Mouse (Mus musculus) frontal cortex, postnatal 10 days (tissue): ENCODE results near the gene Olfr1158.
"Not testable (repeated sequence)": the region's sequence is repeated elsewhere in the genome, so short reads cannot be mapped to it uniquely, and the experiment has no call there.

Experiments used
- DNase-seq, 2 experiments: peaks; one replicate each; pipeline ENCODE4 v3.0.0; 2022; ENCODE audit warnings: low spot score in 2 of 2, mixed read lengths in 1 of 2

The Olfr1158 gene

DNA sequence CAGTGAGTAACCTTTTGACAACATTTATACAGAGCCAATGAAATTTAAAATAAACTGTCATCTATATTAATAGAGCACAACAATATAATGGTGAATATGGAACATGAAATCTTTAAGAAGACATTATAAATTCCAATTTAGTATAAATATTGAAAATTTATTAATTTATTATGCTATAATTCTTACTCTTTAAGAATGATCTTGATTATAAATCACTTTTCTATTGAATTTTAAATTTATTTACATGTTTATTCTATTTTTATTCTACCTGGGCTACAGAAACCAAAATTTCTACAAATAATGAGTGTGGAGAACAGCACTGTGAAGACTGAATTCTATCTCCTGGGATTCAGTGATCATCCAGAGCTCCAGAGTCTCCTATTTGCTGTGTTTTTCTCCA is at the start of gene Olfr1158:
TSS of gene Olfr1158 (plus strand) at position 301 of the 400 bp plus-strand sequence.
- DNase-seq, result no peak

DNA sequence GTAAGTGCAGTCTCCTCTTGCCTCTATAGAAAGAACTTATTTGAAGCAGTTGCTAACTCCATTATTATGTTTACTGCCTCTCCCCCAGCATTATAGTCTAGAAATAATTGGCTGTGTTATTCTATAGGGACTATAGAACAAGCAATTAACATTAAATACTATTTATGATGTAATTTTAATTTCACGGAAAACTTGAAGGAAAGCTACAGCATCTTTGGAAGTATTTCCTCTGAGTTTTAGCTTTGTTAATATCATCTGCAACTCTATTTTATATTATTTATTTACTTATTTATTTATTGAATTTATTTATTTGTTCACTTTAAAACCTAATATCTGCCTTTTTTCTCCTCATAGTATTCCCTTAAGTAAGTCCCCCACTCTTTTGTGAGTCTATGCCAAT is 44.9 kb upstream of the Olfr1158 start, which contains the start of gene Olfr1155:
TSS of gene Olfr1155 (minus strand) at position 101 of the 400 bp plus-strand sequence.
- no peak for DNase-seq

- DNase-seq, result no peak
These were observed 36.9 kb upstream of the Olfr1158 start, which contains the start of gene Olfr1156 for GRCm38 (mm10) chr2:87953000-87953399. TSS of gene Olfr1156 (minus strand) at chr2:87953100.

DNA sequence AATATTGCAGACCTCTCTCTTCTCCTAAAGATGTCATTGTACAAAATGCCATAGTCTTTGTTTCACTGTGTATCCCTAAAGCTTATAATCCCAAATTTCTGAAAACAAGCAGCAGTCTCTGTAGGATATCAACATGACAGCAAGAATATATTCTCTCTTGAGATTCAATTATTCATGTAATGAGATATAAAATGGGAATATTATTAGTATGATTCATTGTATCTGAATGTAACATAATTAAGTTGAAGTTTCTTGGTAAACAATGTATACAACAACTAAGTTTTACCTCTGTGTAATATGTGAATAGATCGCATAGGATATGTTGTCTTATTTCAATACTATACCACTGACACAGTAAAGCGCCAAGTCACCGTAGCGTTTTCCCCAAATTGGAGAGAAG is 21.7 kb upstream of the Olfr1158 start, which contains the start of gene Olfr1157:
TSS of gene Olfr1157 (minus strand) at position 101 of the 400 bp plus-strand sequence.
- DNase-seq, result no peak

- no peak for DNase-seq
These were observed 15.3 kb upstream of the Olfr1158 start, which contains the start of gene Olfr74 for GRCm38 (mm10) chr2:87974563-87974962. TSS of gene Olfr74 (minus strand) at chr2:87974663.

- no peak for DNase-seq
These were observed 17.8 kb downstream of the Olfr1158 start, which contains the start of gene Olfr1160 for GRCm38 (mm10) chr2:88007515-88008318. TSS of gene Olfr1160 (minus strand) at chr2:88008268.

DNA sequence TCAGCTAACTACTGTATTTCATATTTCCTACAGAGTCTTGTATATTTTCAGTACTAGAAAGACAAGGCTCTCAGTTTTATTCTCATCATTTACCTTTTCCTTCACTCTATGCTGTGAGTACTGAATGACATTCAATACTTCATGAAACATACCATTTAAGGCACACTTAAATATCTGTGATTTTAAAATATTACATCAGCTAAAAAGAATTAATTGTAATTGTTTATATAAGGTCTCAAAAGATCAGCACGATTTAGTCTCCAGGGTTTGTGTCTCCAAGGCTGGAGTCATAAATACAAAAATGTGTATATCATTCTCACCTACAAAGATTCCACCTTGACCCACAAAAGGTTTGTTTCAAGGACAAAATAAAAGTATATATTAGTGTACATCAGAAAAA is 32.6 kb downstream of the Olfr1158 start, which contains the start of gene Olfr1161:
TSS of gene Olfr1161 (plus strand) at position 301 of the 400 bp plus-strand sequence.
- DNase-seq, result not testable (repeated sequence)

DNA sequence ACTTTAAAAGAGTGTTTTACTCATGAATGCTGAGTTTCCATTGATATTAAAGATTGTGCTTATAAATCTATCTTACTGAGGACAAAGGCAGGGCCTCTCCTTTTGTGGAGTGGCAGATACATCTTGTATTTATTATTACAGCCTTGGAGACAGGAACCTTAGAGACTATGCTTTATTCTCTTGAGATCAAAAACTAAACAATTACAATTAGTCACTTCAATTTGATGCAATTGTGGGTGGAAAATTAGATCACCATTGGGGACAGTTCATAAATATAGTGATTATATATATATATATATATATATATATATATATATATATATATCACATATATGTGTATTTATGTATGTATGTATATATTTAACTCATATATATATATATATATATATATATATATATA is 47.7 kb downstream of the Olfr1158 start, which contains the start of gene Olfr73:
TSS of gene Olfr73 (minus strand) at position 101 of the 400 bp plus-strand sequence.
- DNase-seq, result no peak
